Mouse (Mus musculus) liver, embryonic 12.5 days (tissue): ENCODE measurements around the gene Msrb3. TPM values are rescaled to one million over a fixed set of nuclear protein-coding genes. Genes with fewer than 3 reads are reported as not detected.

ENCODE experiments used
- ATAC-seq: fragments of 200-750 bp; cut with Nextera tagmentation; 2 replicates; pipeline ENCODE4 v1.8.0; 2017; ENCODE audit warnings: moderate number of reproducible peaks, mild to moderate bottlenecking, moderate library complexity
- H3K27ac ChIP-seq: fragments of 300-500 bp; sonication (generic); 2 replicates; pipeline ENCODE4 v1.5.1; 2016; ENCODE audit warnings: mild to moderate bottlenecking
- H3K27me3 ChIP-seq: fragments of 300-500 bp; sonication (generic); replicated peaks from 2 replicates; pipeline ENCODE4 v1.6.1; 2016; ENCODE audit warnings: mild to moderate bottlenecking, moderate library complexity
- H3K36me3 ChIP-seq: fragments of 300-500 bp; sonication (generic); 2 replicates; pipeline ENCODE4 v1.6.1; 2016; ENCODE audit warnings: mild to moderate bottlenecking, moderate library complexity
- H3K4me1 ChIP-seq: fragments of 300-500 bp; sonication (generic); 2 replicates; pipeline ENCODE4 v1.6.1; 2016
- H3K4me2 ChIP-seq: fragments of 300-500 bp; sonication (generic); 2 replicates; pipeline ENCODE4 v1.6.1; 2016; ENCODE audit warnings: mild to moderate bottlenecking, moderate library complexity
- H3K4me3 ChIP-seq: fragments of 300-500 bp; sonication (generic); 2 replicates; pipeline ENCODE4 v1.5.1; 2016; ENCODE audit warnings: mild to moderate bottlenecking, moderate library complexity
- H3K9ac ChIP-seq: fragments of 300-500 bp; sonication (generic); 2 replicates; pipeline ENCODE4 v1.6.1; 2016; ENCODE audit warnings: mild to moderate bottlenecking, moderate library complexity
- H3K9me3 ChIP-seq: fragments of 300-500 bp; sonication (generic); replicated peaks from 2 replicates; pipeline ENCODE4 v1.6.1; 2016; ENCODE audit warnings: mild to moderate bottlenecking, moderate library complexity
- WGBS: fragments of 180-500 bp; shearing (Covaris S2); methylation state at CpG from one replicate; pipeline ENCODE4 v1.1.7; 2016; ENCODE audit not compliant: insufficient replicate concordance; 5-methylcytosine and 5-hydroxymethylcytosine counted together
- polyA plus RNA-seq: library from polyadenylated mRNA; unstranded; fragments of >200 nt; fragmentation: Nextera tagmentation; extraction: Ambion mirVana; gene quantifications from 2 replicates; pipeline ENCODE4 v1.2.1, GENCODE M21; 2016

The Msrb3 gene
- polyA plus RNA-seq, 1 experiment from 2014 or later, result 1.7 TPM

GRCm38 (mm10) chr10:120734364-120734763 is 164.5 kb downstream of the Msrb3 start:
- Histone ChIP-seq H3K9me3 (no peaks in the 10 kb centered on the region), H3K4me1 (peaks cover 3% of the 10 kb centered on the region; the same call in 1 of the 2 replicates), H3K27ac (no peak overlapping the region), H3K4me2 (no peak overlapping the region), H3K36me3 (no peaks in the 10 kb centered on the region), H3K9ac (no peak overlapping the region), H3K4me3 (no peak overlapping the region), H3K27me3 (peaks cover 19% of the 10 kb centered on the region)
- 95% methylated on average over 2 of the region's 2 CpGs for WGBS
- ATAC-seq, result no peak

Other genes with a start within 250 kb of the Msrb3 start
- 1.9 and 2.2 TPM in 2 replicates for gene Lemd3, start 80.2 kb upstream of the Msrb3 start, polyA plus RNA-seq
- gene Wif1, start 134.9 kb upstream of the Msrb3 start, polyA plus RNA-seq, result 0.63 and 0.73 TPM in 2 replicates